Mouse (Mus musculus) heart, postnatal 0 days (tissue): ENCODE results near the gene Slx4ip.

Experiments used
- CTCF ChIP-seq: IDR thresholded peaks from 2 replicates; pipeline ENCODE4 v1.5.1; 2016; ENCODE audit warnings: antibody characterized with exemption, control low read depth, low read depth
- EP300 ChIP-seq: IDR thresholded peaks from 2 replicates; pipeline ENCODE4 v1.6.1; 2016; ENCODE audit warnings: antibody characterized with exemption, low read depth

GRCm38 (mm10) chr2:137079721-137080320 lies 188.8 kb downstream of the Slx4ip start:
- no peak for TF ChIP-seq CTCF
- TF ChIP-seq EP300 = no peak
